Mouse (Mus musculus): Measurements from ENCODE around the gene Mtfr1l.

- TF ChIP-seq EP300 (IDR thresholded peaks at IDR 0.05; ENCODE audit: low read depth) = no peak
- TF ChIP-seq CTCF (IDR thresholded peaks at IDR 0.05; ENCODE audit: low read depth) = no peak
Observed at GRCm38 (mm10) chr4:134562014-134562413, 26.8 kb upstream of the Mtfr1l start.

All from heart, postnatal 0 days (tissue).